Mouse (Mus musculus) natural killer cell, adult 2 months (primary cell): ENCODE data around the gene Dgki.

Experiments
- DNase-seq, 2 experiments: peaks; one replicate each; pipeline ENCODE4 v3.0.0; 2022; ENCODE audit warnings: low spot score in 2 of 2

Dgki gene

DNA sequence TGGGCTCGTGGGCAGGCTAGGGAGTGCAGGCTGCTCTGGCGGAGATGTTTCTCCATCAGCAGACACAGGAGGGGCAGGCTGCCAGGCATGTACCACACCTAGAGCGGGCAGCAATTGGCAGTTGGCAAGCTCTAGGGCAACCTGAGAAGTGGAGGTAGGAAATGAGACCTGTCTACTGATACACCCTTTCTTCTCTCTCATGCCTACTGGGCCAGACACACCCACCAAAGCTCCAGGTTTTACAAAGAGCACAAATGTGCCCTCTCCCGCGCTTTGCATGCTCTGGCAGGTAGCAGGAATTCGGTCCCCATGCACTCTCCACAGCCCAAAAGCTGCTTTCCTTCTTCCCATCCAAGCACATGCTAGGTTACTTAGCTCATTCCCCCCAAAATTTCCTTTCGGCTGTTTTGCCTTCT lies 490.7 kb downstream of the Dgki start:
- no peak for DNase-seq

- no peak for DNase-seq
Measured at GRCm38 (mm10) chr6:36808306-36809058, 491.5 kb downstream of the Dgki start.

DNA sequence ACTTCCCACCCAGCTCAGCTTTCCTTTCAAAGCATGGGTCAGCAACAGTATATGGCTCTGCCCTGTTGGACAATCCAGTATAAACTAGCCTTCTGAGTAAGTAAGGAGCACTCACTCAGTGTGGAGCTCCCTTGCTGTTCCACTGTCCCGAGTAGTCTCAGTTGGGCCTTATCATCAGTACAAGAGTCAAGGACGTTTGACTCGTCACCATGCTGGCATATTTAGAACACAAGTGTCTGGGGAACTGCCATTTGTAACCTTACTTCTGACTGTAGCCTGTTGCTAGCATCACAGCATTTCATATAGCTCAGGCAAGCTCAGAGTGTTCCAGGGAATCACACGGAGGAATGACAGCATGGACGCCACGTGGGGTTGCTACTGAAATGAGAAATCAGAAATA lies 493.1 kb downstream of the Dgki start:
- DNase-seq: no peak

DNA sequence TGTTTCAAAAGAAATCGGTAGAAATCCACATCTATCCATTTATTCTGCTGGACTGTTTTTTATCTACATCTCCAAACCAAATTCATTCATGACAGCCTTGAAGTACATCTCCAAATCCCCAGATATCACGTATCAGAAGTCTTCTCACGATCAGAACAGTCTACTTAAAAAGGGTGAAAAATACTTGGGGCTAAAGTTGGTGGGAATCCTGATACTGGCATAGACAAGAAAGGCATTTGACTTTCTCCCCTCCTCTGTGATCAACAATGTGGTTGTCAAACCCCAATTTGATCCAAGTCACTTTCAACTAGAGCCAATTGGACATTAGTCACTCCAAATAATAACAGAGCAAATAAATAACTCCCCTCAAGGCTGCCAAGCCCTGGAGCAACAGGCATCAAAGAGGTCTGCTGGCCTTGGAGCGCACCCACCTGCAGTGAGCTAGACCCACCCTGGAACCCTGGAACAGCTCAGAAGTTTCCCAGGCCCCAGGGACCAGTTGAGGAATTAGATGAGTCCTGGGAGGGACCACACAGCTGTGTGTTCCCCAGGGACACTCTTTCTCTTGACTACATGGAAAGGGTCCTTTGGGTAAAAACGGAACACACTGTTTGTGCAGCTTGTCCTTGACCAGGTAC lies 499.6 kb downstream of the Dgki start:
- DNase-seq: no peak

DNA sequence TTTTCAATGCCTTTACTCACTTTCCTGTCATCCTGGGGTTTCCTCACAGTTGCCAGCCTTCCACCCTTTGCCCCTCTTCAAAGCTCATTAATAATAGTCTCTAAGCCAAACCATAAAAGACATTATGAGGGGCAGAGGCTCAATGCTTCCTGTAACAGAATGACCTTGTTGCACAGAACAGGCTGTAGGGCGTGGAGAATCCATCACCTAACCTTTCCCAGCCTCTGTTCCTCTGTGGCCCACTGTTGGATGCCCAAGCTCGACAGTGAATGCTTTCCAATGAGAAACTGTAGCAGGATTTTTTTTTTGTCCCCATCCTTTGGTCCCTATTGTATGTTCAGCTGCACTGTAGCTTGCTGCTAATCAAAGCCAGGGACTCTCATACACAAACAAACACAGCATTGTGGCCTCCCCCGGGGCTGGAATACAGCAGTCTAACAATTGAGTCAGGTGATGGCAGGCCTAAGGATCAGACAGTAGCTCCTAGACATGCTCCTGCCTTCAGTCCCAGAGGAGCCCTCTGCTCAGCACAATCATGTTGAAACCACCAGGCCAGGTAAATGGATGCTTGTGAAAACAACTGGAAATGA lies 502.8 kb downstream of the Dgki start:
- DNase-seq: no peak
